Mouse (Mus musculus) liver, adult 2 months (tissue): ENCODE results near the gene Sema3a.

ENCODE experiments used
- CTCF ChIP-seq: fragments of 200-500 bp; IDR thresholded peaks from 2 replicates; pipeline ENCODE4 v1.5.1; 2011; ENCODE audit warnings: low read depth, low read length, control low read depth
- POLR2A ChIP-seq: fragments of 200-500 bp; IDR thresholded peaks from 2 replicates; pipeline ENCODE4 v1.6.1; 2011; ENCODE audit warnings: low read length, control low read depth; ENCODE audit not compliant: insufficient read depth; ENCODE audit errors: extremely low read depth

- TF ChIP-seq POLR2A (no peak), CTCF (no peak)
Measured at GRCm38 (mm10) chr5:13331412-13331811, 206.2 kb downstream of the Sema3a start.
